Mouse (Mus musculus) liver, embryonic 15.5 days (tissue): ENCODE measurements around the gene Slamf8. TPM values are rescaled to one million over a fixed set of nuclear protein-coding genes. Genes with fewer than 3 reads are reported as not detected.

ENCODE experiments used
- ATAC-seq: fragments of 200-750 bp; cut with Nextera tagmentation; 2 replicates; pipeline ENCODE4 v1.8.0; 2017; ENCODE audit warnings: moderate number of reproducible peaks, mild to moderate bottlenecking, moderate library complexity; ENCODE audit not compliant: insufficient read depth
- H3K27ac ChIP-seq: fragments of 300-500 bp; sonication (generic); replicated peaks from 2 replicates; pipeline ENCODE4 v1.5.1; 2015; ENCODE audit warnings: mild to moderate bottlenecking, inconsistent platforms
- H3K27me3 ChIP-seq: fragments of 300-500 bp; sonication (generic); 2 replicates; pipeline ENCODE4 v1.6.1; 2015; ENCODE audit warnings: mild to moderate bottlenecking, inconsistent platforms
- H3K36me3 ChIP-seq: fragments of 300-500 bp; sonication (generic); replicated peaks from 2 replicates; pipeline ENCODE4 v1.6.1; 2015; ENCODE audit warnings: moderate library complexity, mild to moderate bottlenecking, inconsistent platforms
- H3K4me1 ChIP-seq: fragments of 300-500 bp; sonication (generic); replicated peaks from 2 replicates; pipeline ENCODE4 v1.6.1; 2015; ENCODE audit warnings: inconsistent platforms
- H3K4me2 ChIP-seq: fragments of 300-500 bp; sonication (generic); 2 replicates; pipeline ENCODE4 v1.6.1; 2015; ENCODE audit warnings: moderate library complexity, mild to moderate bottlenecking, inconsistent platforms
- H3K4me3 ChIP-seq: fragments of 300-500 bp; sonication (generic); replicated peaks from 2 replicates; pipeline ENCODE4 v1.5.1; 2015; ENCODE audit warnings: mild to moderate bottlenecking, inconsistent platforms
- H3K9ac ChIP-seq: fragments of 300-500 bp; sonication (generic); 2 replicates; pipeline ENCODE4 v1.6.1; 2015; ENCODE audit warnings: moderate library complexity, mild to moderate bottlenecking, inconsistent platforms
- H3K9me3 ChIP-seq: fragments of 300-500 bp; sonication (generic); replicated peaks from 2 replicates; pipeline ENCODE4 v1.6.1; 2016; ENCODE audit warnings: inconsistent platforms
- WGBS: fragments of 180-500 bp; shearing (Covaris S2); methylation state at CpG from one replicate; pipeline ENCODE4 v1.1.7; 2015; ENCODE audit warnings: mixed read lengths; ENCODE audit not compliant: insufficient replicate concordance; 5-methylcytosine and 5-hydroxymethylcytosine counted together
- polyA plus RNA-seq: library from polyadenylated mRNA; unstranded; fragments of >200 nt; fragmentation: Nextera tagmentation; extraction: Ambion mirVana; gene quantifications from 2 replicates; pipeline ENCODE4 v1.2.1, GENCODE M21; 2015

Gene Slamf8
- polyA plus RNA-seq, 1 experiment from 2014 or later = 0.10 TPM

- H3K9me3 ChIP-seq = no peaks in the 10 kb centered on the region
- no peak for ATAC-seq
Observed at GRCm38 (mm10) chr1:172623599-172623998, 33.2 kb upstream of the Slamf8 start.

GRCm38 (mm10) chr1:172619235-172619634 is 28.9 kb upstream of the Slamf8 start:
- 0 out of 2 replicates have a peak, but pooled peaks cover 10% of the 10 kb centered on the region for H3K27me3 ChIP-seq
- no peak overlapping the region for H3K27ac ChIP-seq
- H3K36me3 ChIP-seq = no peaks in the 10 kb centered on the region
- no peaks in the 10 kb centered on the region for H3K4me1 ChIP-seq
- no peak overlapping the region for H3K4me3 ChIP-seq
- WGBS = 8% methylated on average over 7 of the region's 7 CpGs
- no peaks in the 10 kb centered on the region for H3K9me3 ChIP-seq
- no peak overlapping the region for H3K4me2 ChIP-seq
- ATAC-seq = no peak
- H3K9ac ChIP-seq = no peak overlapping the region

More at GRCm38 (mm10) chr1:172623599-172623998, 33.2 kb upstream of the Slamf8 start:
- no peaks in the 10 kb centered on the region for H3K27me3 ChIP-seq
- no peak overlapping the region for H3K27ac ChIP-seq
- no peaks in the 10 kb centered on the region for H3K36me3 ChIP-seq
- H3K4me2 ChIP-seq = no peak overlapping the region
- H3K9ac ChIP-seq = no peak overlapping the region
- no peak overlapping the region for H3K4me3 ChIP-seq
- 29% methylated on average over 5 of the region's 5 CpGs for WGBS
- H3K4me1 ChIP-seq = no peaks in the 10 kb centered on the region

- Histone ChIP-seq H3K27ac (no peak overlapping the region), H3K9me3 (no peaks in the 10 kb centered on the region), H3K27me3 (0 out of 2 replicates have a peak, but pooled peaks cover 10% of the 10 kb centered on the region), H3K9ac (no peak overlapping the region), H3K4me1 (no peaks in the 10 kb centered on the region), H3K36me3 (no peaks in the 10 kb centered on the region), H3K4me3 (no peak overlapping the region), H3K4me2 (no peak overlapping the region)
- ATAC-seq = no peak
- WGBS = 67% methylated on average over 4 of the region's 4 CpGs
Observed at GRCm38 (mm10) chr1:172618141-172618540, 27.8 kb upstream of the Slamf8 start.

- no peak overlapping the region for H3K4me3 ChIP-seq
- no peaks in the 10 kb centered on the region for H3K9me3 ChIP-seq
- 0 out of 2 replicates have a peak, but pooled peaks cover 10% of the 10 kb centered on the region for H3K27me3 ChIP-seq
- no peak overlapping the region for H3K4me2 ChIP-seq
- no peaks in the 10 kb centered on the region for H3K4me1 ChIP-seq
- 40% methylated on average over 14 of the region's 14 CpGs for WGBS
- no peak for ATAC-seq
- H3K9ac ChIP-seq = no peak overlapping the region
- no peak overlapping the region for H3K27ac ChIP-seq
- no peaks in the 10 kb centered on the region for H3K36me3 ChIP-seq
Observed at GRCm38 (mm10) chr1:172617365-172618076, 27.2 kb upstream of the Slamf8 start.

GRCm38 (mm10) chr1:172616537-172617300 is 26.4 kb upstream of the Slamf8 start:
- Histone ChIP-seq H3K27ac (no peak overlapping the region), H3K4me2 (no peak overlapping the region), H3K9me3 (no peaks in the 10 kb centered on the region), H3K36me3 (no peaks in the 10 kb centered on the region), H3K4me3 (no peak overlapping the region), H3K4me1 (no peaks in the 10 kb centered on the region), H3K27me3 (0 out of 2 replicates have a peak, but pooled peaks cover 10% of the 10 kb centered on the region), H3K9ac (no peak overlapping the region)
- ATAC-seq = no peak
- WGBS = 21% methylated on average over 22 of the region's 22 CpGs

GRCm38 (mm10) chr1:172615412-172615811 is 25.0 kb upstream of the Slamf8 start:
- Histone ChIP-seq H3K4me1 (no peaks in the 10 kb centered on the region), H3K4me2 (no peak overlapping the region), H3K36me3 (no peaks in the 10 kb centered on the region), H3K27ac (no peak overlapping the region), H3K27me3 (0 out of 2 replicates have a peak, but pooled peaks cover 10% of the 10 kb centered on the region), H3K4me3 (no peak overlapping the region), H3K9ac (no peak overlapping the region), H3K9me3 (no peaks in the 10 kb centered on the region)
- 18% methylated on average over 4 of the region's 4 CpGs for WGBS
- no peak for ATAC-seq

- H3K27me3 ChIP-seq = 0 out of 2 replicates have a peak, but pooled peaks cover 10% of the 10 kb centered on the region
- H3K4me3 ChIP-seq = no peak overlapping the region
- H3K36me3 ChIP-seq = no peaks in the 10 kb centered on the region
- no peak overlapping the region for H3K9ac ChIP-seq
- WGBS = 73% methylated on average over 10 of the region's 10 CpGs
- H3K27ac ChIP-seq = no peak overlapping the region
- H3K4me1 ChIP-seq = no peaks in the 10 kb centered on the region
- no peaks in the 10 kb centered on the region for H3K9me3 ChIP-seq
- no peak for ATAC-seq
- no peak overlapping the region for H3K4me2 ChIP-seq
Observed at GRCm38 (mm10) chr1:172614654-172615053, 24.3 kb upstream of the Slamf8 start.

- Histone ChIP-seq H3K27me3 (0 out of 2 replicates have a peak, but pooled peaks cover 10% of the 10 kb centered on the region), H3K9ac (no peak overlapping the region), H3K4me2 (no peak overlapping the region), H3K4me1 (no peaks in the 10 kb centered on the region), H3K4me3 (no peak overlapping the region), H3K36me3 (no peaks in the 10 kb centered on the region), H3K9me3 (no peaks in the 10 kb centered on the region), H3K27ac (no peak overlapping the region)
- no peak for ATAC-seq
- WGBS = 16% methylated on average over 1 of the region's 1 CpGs
Observed at GRCm38 (mm10) chr1:172612745-172613144, 22.4 kb upstream of the Slamf8 start.

GRCm38 (mm10) chr1:172611304-172611703 is 20.9 kb upstream of the Slamf8 start:
- H3K27me3 ChIP-seq = 0 out of 2 replicates have a peak, but pooled peaks cover 4% of the 10 kb centered on the region
- H3K9me3 ChIP-seq = no peaks in the 10 kb centered on the region
- no peak for ATAC-seq
- H3K4me3 ChIP-seq = no peak overlapping the region
- WGBS = 63% methylated on average over 10 of the region's 10 CpGs
- H3K27ac ChIP-seq = no peak overlapping the region
- H3K9ac ChIP-seq = no peak overlapping the region
- H3K4me2 ChIP-seq = no peak overlapping the region
- no peaks in the 10 kb centered on the region for H3K36me3 ChIP-seq
- no peaks in the 10 kb centered on the region for H3K4me1 ChIP-seq

- Histone ChIP-seq H3K36me3 (no peaks in the 10 kb centered on the region), H3K9ac (no peak within 1 kb of the TSS), H3K27me3 (no peaks in the 10 kb centered on the region), H3K27ac (no peak within 1 kb of the TSS), H3K9me3 (no peaks in the 10 kb centered on the region), H3K4me2 (no peak within 1 kb of the TSS), H3K4me1 (no peaks in the 10 kb centered on the region), H3K4me3 (no peak within 1 kb of the TSS)
- ATAC-seq = no peak
- 20% methylated on average over 1 of the region's 1 CpGs for WGBS
Observed at GRCm38 (mm10) chr1:172602326-172602725, 12.0 kb upstream of the Slamf8 start, which contains the start of gene Fcrl6. Fcrl6 (minus strand) TSS chr1:172602551.

GRCm38 (mm10) chr1:172594495-172594894 is 4.1 kb upstream of the Slamf8 start:
- no peaks in the 10 kb centered on the region for H3K36me3 ChIP-seq
- no peaks in the 10 kb centered on the region for H3K9me3 ChIP-seq
- H3K4me3 ChIP-seq = no peak overlapping the region
- no peak overlapping the region for H3K9ac ChIP-seq
- no peak overlapping the region for H3K4me2 ChIP-seq
- H3K4me1 ChIP-seq = no peaks in the 10 kb centered on the region
- no peaks in the 10 kb centered on the region for H3K27me3 ChIP-seq
- ATAC-seq = no peak
- no peak overlapping the region for H3K27ac ChIP-seq
